Mouse (Mus musculus): ENCODE data around the gene Tnnt2. TPM values are rescaled to one million over a fixed set of nuclear protein-coding genes. Genes with fewer than 3 reads are reported as not detected.

The Tnnt2 gene
- polyA plus RNA-seq (2015; fragmentation: Nextera tagmentation; extraction: Ambion mirVana), result 356 and 391 TPM in 2 replicates

GRCm38 (mm10) chr1:135835716-135836483 is at the start of gene Tnnt2:
Tnnt2 (plus strand) TSS chr1:135836354.

GRCm38 (mm10) chr1:135818481-135819086 is 17.6 kb upstream of the Tnnt2 start, which contains the start of gene Lad1:
Lad1 (plus strand) TSS chr1:135818598.

Other genes starting within 250 kb of the Tnnt2 start
- gene Nav1, start 229.1 kb upstream of the Tnnt2 start, polyA plus RNA-seq (2015; fragmentation: Nextera tagmentation; extraction: Ambion mirVana), result 3.9 TPM in 2 replicates
- 61.0 and 68.4 TPM in 2 replicates for gene Csrp1, start 116.3 kb upstream of the Tnnt2 start, polyA plus RNA-seq (2015; fragmentation: Nextera tagmentation; extraction: Ambion mirVana)
- gene Phlda3, start 70.2 kb upstream of the Tnnt2 start, polyA plus RNA-seq (2015; fragmentation: Nextera tagmentation; extraction: Ambion mirVana), result 87.8 and 91.4 TPM in 2 replicates
- gene Tnni1, start 56.9 kb upstream of the Tnnt2 start, polyA plus RNA-seq (2015; fragmentation: Nextera tagmentation; extraction: Ambion mirVana), result 872 and 929 TPM in 2 replicates
- 0.31 and 3.2 TPM in 2 replicates for gene Lad1, start 17.8 kb upstream of the Tnnt2 start, polyA plus RNA-seq (2015; fragmentation: Nextera tagmentation; extraction: Ambion mirVana)
- gene Pkp1, start 82.9 kb downstream of the Tnnt2 start, polyA plus RNA-seq (2015; fragmentation: Nextera tagmentation; extraction: Ambion mirVana), result 0.09 and 3.9 TPM in 2 replicates
- 0.13 and 0.28 TPM in 2 replicates for gene Igfn1, start 170.0 kb downstream of the Tnnt2 start, polyA plus RNA-seq (2015; fragmentation: Nextera tagmentation; extraction: Ambion mirVana)
- 70.8 and 75.0 TPM in 2 replicates for gene Tmem9, start 171.8 kb downstream of the Tnnt2 start, polyA plus RNA-seq (2015; fragmentation: Nextera tagmentation; extraction: Ambion mirVana)
- gene Ascl5, start 214.4 kb downstream of the Tnnt2 start, polyA plus RNA-seq (2015; fragmentation: Nextera tagmentation; extraction: Ambion mirVana), result not detected in 2 replicates
- gene Cacna1s, start 216.4 kb downstream of the Tnnt2 start, polyA plus RNA-seq (2015; fragmentation: Nextera tagmentation; extraction: Ambion mirVana), result 68.4 and 95.7 TPM in 2 replicates